Mouse (Mus musculus): ENCODE measurements around the gene Mrpl19. TPM values are rescaled to one million over a fixed set of nuclear protein-coding genes. Genes with fewer than 3 reads are reported as not detected.

Mrpl19 gene
- polyA plus RNA-seq, 1 experiment from 2014 or later, result 44.3 TPM

DNA sequence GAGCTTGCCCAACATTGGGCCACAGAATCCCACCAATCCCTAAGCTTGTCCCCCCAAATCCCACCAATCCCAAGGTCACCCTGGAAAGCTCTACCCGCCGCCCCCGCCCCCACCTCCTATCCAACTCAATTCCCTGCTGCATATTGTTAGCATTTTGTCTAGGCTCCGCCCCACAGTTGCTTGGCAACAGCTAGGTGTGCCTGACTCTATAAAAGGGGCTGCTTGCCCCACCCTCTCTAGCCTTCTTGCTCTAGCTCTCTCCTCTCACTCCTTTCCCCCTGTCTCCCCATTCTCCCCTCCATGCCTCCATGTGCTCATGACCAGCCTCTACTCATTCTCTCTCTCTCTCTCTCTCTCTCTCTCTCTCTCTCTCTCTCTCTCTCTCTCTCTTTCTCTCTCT, 54.0 kb downstream of the Mrpl19 start:
- no peak overlapping the region for H3K4me2 ChIP-seq (ENCODE audit: low read depth, low read length)
- H3K4me1 ChIP-seq (replicated peaks; ENCODE audit: control insufficient read depth, insufficient read depth, low read length), result no peaks in the 10 kb centered on the region
- no peak overlapping the region for H3K4me3 ChIP-seq (ENCODE audit: low read length)
- H3K9ac ChIP-seq (ENCODE audit: low read length), result no peak overlapping the region
- H3K27me3 ChIP-seq (ENCODE audit: control insufficient read depth, insufficient read depth, low read depth, low read length), result no peaks in the 10 kb centered on the region
- no peak overlapping the region for H3K27ac ChIP-seq (ENCODE audit: low read length)
- ATAC-seq (ENCODE audit: low read depth), result no peak
- H3K9me3 ChIP-seq (ENCODE audit: control insufficient read depth, low read length), result no peaks in the 10 kb centered on the region
- 73% methylated on average over 4 of the region's 4 CpGs for WGBS
- H3K36me3 ChIP-seq (ENCODE audit: control insufficient read depth, insufficient read depth, low read length), result no peaks in the 10 kb centered on the region

GRCm38 (mm10) chr6:81911244-81911643, 54.5 kb downstream of the Mrpl19 start:
- no peak overlapping the region for H3K4me3 ChIP-seq (ENCODE audit: low read length)
- no peak for ATAC-seq (ENCODE audit: low read depth)
- no peak overlapping the region for H3K27ac ChIP-seq (ENCODE audit: low read length)
- no peak overlapping the region for H3K9ac ChIP-seq (ENCODE audit: low read length)
- H3K9me3 ChIP-seq (ENCODE audit: control insufficient read depth, low read length), result no peaks in the 10 kb centered on the region
- no peaks in the 10 kb centered on the region for H3K36me3 ChIP-seq (ENCODE audit: control insufficient read depth, insufficient read depth, low read length)
- no peak overlapping the region for H3K4me2 ChIP-seq (ENCODE audit: low read depth, low read length)
- no peaks in the 10 kb centered on the region for H3K4me1 ChIP-seq (replicated peaks; ENCODE audit: control insufficient read depth, insufficient read depth, low read length)
- WGBS, result 60% methylated on average over 5 of the region's 5 CpGs
- no peaks in the 10 kb centered on the region for H3K27me3 ChIP-seq (ENCODE audit: control insufficient read depth, insufficient read depth, low read depth, low read length)

GRCm38 (mm10) chr6:81910302-81910855, 55.4 kb downstream of the Mrpl19 start:
- Histone ChIP-seq H3K4me1 (replicated peaks; ENCODE audit: control insufficient read depth, insufficient read depth, low read length) (no peaks in the 10 kb centered on the region), H3K27ac (ENCODE audit: low read length) (no peak overlapping the region), H3K36me3 (ENCODE audit: control insufficient read depth, insufficient read depth, low read length) (no peaks in the 10 kb centered on the region), H3K9me3 (ENCODE audit: control insufficient read depth, low read length) (no peaks in the 10 kb centered on the region), H3K27me3 (ENCODE audit: control insufficient read depth, insufficient read depth, low read depth, low read length) (no peaks in the 10 kb centered on the region), H3K4me2 (ENCODE audit: low read depth, low read length) (no peak overlapping the region), H3K9ac (ENCODE audit: low read length) (no peak overlapping the region), H3K4me3 (ENCODE audit: low read length) (no peak overlapping the region)
- no peak for ATAC-seq (ENCODE audit: low read depth)
- 79% methylated on average over 25 of the region's 25 CpGs for WGBS

Other genes with a start within 250 kb of the Mrpl19 start
- gene Gcfc2, start 42.3 kb downstream of the Mrpl19 start, polyA plus RNA-seq (2015; fragmentation: Nextera tagmentation; extraction: Ambion mirVana), result 7.5 and 8.6 TPM in 2 replicates
- gene Eva1a, start 75.1 kb upstream of the Mrpl19 start, polyA plus RNA-seq (2015; fragmentation: Nextera tagmentation; extraction: Ambion mirVana), result 38.8 and 42.4 TPM in 2 replicates

All from lung, embryonic 16.5 days (tissue).